Mouse (Mus musculus) G1E (cell line): ENCODE data around the gene Mycbp2.

Experiments
- CTCF ChIP-seq: IDR thresholded peaks from 2 replicates; pipeline ENCODE4 v1.5.1; 2012; ENCODE audit warnings: low read depth, low read length, inconsistent platforms, mixed read lengths
- GATA1 ChIP-seq: IDR thresholded peaks from 2 replicates; pipeline ENCODE4 v1.6.1; 2012; ENCODE audit warnings: borderline replicate concordance, low read length, inconsistent platforms, mixed read lengths
- POLR2AphosphoS5 ChIP-seq: IDR thresholded peaks from 2 replicates; pipeline ENCODE4 v1.6.1; 2012; ENCODE audit warnings: low read depth, low read length, inconsistent platforms; ENCODE audit not compliant: insufficient replicate concordance
- TAL1 ChIP-seq: conservative IDR thresholded peaks from 2 replicates; pipeline ENCODE4 v1.6.1; 2012; ENCODE audit warnings: low read depth, low read length, inconsistent platforms, mixed read lengths

DNA sequence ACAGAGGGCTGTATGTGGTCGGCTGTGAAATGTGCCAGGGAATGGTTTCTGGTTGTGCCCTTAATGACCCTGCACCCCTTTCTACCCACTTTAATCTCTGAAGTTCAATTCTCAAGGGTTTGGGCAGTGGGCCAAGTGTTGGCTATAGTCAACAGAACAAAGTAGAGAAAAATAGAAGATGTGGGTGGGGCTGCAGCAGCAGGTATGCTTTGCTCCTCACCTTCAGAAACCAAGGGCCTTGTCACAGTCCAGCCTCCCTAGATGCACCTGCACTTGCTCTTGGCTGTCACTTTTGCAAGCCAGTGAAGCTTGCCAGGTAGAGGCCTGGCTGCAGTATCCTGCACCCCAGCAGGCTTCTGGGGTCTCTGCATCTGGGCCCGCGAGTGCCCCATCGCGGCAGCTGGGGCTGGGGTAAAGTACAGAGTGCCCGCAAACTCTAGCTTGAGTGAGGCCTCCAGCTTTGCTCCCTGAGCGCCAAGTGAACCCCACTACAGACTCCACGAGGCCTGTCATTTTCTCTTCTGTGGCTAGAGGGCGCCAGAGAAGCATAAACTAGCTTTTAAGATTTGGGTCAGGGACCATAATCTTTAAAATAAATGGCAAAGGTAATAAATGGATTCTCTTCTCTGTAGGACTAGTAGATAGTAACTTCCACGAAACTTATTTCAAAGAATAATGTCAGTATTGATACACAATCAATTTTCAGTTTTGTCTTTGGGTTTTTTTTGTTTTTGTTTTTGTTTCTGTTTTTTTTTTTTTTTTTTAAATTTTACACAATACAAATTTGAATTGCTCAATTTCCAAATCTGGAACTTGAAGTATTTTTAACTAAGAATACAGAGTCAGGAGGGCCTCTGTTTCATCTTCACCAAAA is 281.1 kb downstream of the Mycbp2 start:
- TF ChIP-seq CTCF (peak; percentile 82), POLR2AphosphoS5 (no peak), TAL1 (no peak), GATA1 (no peak)
